Mouse (Mus musculus) heart, embryonic 13.5 days (tissue): ENCODE data around the gene Taok1. TPM values are rescaled to one million over a fixed set of nuclear protein-coding genes. Genes with fewer than 3 reads are reported as not detected.
A peak's percentile ranks its signal among the peaks of the same experiment; 100 is the strongest.

ENCODE experiments used
- ATAC-seq: fragments of 200-750 bp; cut with Nextera tagmentation; 2 replicates; pipeline ENCODE4 v1.8.0; 2017; ENCODE audit warnings: moderate TSS enrichment; ENCODE audit not compliant: insufficient number of reproducible peaks, low FRiP score, low TSS enrichment; ENCODE audit errors: extremely low read depth
- H3K27ac ChIP-seq: fragments of 300-500 bp; sonication (generic); replicated peaks from 2 replicates; pipeline ENCODE4 v1.5.1; 2015; ENCODE audit warnings: moderate library complexity, mild to moderate bottlenecking, inconsistent platforms
- H3K27me3 ChIP-seq: fragments of 300-500 bp; sonication (generic); replicated peaks from 2 replicates; pipeline ENCODE4 v1.6.1; 2015; ENCODE audit warnings: mild to moderate bottlenecking, inconsistent platforms
- H3K36me3 ChIP-seq: fragments of 300-500 bp; sonication (generic); 2 replicates; pipeline ENCODE4 v1.6.1; 2015; ENCODE audit warnings: mild to moderate bottlenecking, inconsistent platforms
- H3K4me1 ChIP-seq: fragments of 300-500 bp; sonication (generic); 2 replicates; pipeline ENCODE4 v1.6.1; 2015; ENCODE audit warnings: inconsistent platforms
- H3K4me2 ChIP-seq: fragments of 300-500 bp; sonication (generic); 2 replicates; pipeline ENCODE4 v1.6.1; 2015; ENCODE audit warnings: inconsistent platforms, mild to moderate bottlenecking, moderate library complexity
- H3K4me3 ChIP-seq: fragments of 300-500 bp; sonication (generic); 2 replicates; pipeline ENCODE4 v1.5.1; 2015; ENCODE audit warnings: moderate library complexity, mild to moderate bottlenecking, inconsistent platforms
- H3K9ac ChIP-seq: fragments of 300-500 bp; sonication (generic); 2 replicates; pipeline ENCODE4 v1.6.1; 2015; ENCODE audit warnings: inconsistent platforms, mild to moderate bottlenecking, moderate library complexity
- H3K9me3 ChIP-seq: fragments of 300-500 bp; sonication (generic); 2 replicates; pipeline ENCODE4 v1.6.1; 2016; ENCODE audit warnings: inconsistent platforms
- WGBS: fragments of 180-500 bp; shearing (Covaris S2); methylation state at CpG from one replicate; pipeline ENCODE4 v1.1.7; 2015; ENCODE audit warnings: mixed read lengths; 5-methylcytosine and 5-hydroxymethylcytosine counted together
- polyA plus RNA-seq: library from polyadenylated mRNA; unstranded; fragments of >200 nt; fragmentation: Nextera tagmentation; extraction: Ambion mirVana; gene quantifications from 2 replicates; pipeline ENCODE4 v1.2.1, GENCODE M21; 2015

Gene Taok1
- polyA plus RNA-seq, 1 experiment from 2014 or later, result 10.1 TPM

DNA sequence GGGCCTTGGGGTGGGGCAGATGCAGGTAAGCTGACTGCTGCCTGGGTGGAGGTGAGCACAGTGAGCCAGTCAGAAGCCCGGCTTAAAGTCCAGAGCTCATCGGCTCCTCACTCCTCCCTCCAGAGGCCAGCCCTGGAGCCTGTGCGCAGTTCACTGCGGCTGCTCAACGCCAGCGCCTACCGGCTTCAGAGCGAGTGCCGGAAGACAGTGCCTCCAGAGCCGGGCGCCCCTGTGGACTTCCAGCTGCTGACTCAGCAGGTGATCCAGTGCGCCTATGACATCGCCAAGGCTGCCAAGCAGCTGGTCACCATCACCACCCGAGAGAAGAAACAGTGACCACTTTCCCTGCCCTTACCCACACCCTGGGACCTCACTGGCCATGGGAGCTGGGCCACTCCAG lies 101.3 kb downstream of the Taok1 start:
- Histone ChIP-seq H3K9me3 (no peaks in the 10 kb centered on the region), H3K36me3 (peaks cover 87% of the 10 kb centered on the region), H3K9ac (no peak overlapping the region), H3K4me1 (peaks cover 25% of the 10 kb centered on the region), H3K27me3 (no peaks in the 10 kb centered on the region), H3K27ac (no peak overlapping the region), H3K4me2 (no peak overlapping the region), H3K4me3 (no peak overlapping the region)
- 83% methylated on average over 14 of the region's 14 CpGs for WGBS
- no peak for ATAC-seq

DNA sequence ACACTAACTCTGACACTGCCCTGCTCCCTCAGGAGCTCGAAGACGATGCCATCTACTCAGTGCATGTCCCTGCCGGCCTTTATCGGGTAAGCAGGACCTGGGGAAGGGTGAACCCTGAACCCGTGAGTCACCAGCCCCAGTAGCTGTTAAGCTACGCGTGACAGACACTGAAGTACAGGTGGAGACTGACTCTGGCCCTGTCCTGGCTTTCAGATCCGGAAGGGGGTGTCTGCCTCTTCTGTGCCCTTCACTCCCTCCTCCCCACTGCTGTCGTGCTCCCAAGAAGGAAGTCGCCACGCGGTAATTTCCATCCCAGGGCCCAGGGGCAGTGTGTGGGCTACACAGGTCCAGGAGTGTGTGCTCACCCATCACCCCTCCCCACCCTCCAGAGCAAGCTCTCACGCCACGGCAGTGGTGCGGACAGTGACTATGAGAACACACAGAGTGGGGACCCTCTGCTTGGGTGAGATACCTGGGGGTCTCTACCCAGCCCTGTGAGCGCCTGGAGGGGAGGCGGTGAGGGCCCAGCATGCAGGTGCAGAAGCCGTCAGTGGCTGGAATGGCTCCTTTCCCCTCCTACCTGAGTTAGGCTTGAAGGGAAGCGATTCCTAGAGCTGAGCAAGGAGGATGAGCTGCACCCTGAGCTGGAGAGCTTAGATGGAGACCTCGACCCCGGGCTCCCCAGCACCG lies 102.2 kb downstream of the Taok1 start:
- H3K27me3 ChIP-seq, result no peaks in the 10 kb centered on the region
- peaks cover 93% of the 10 kb centered on the region for H3K36me3 ChIP-seq
- H3K27ac ChIP-seq, result no peak overlapping the region
- H3K4me3 ChIP-seq, result no peak overlapping the region
- H3K4me1 ChIP-seq, result peaks cover 32% of the 10 kb centered on the region
- H3K9me3 ChIP-seq, result no peaks in the 10 kb centered on the region
- WGBS, result 88% methylated on average over 22 of the region's 22 CpGs
- ATAC-seq, result no peak
- H3K4me2 ChIP-seq, result no peak overlapping the region
- no peak overlapping the region for H3K9ac ChIP-seq

- no peak for ATAC-seq
Measured at GRCm38 (mm10) chr11:77504377-77504776, 103.2 kb downstream of the Taok1 start.

GRCm38 (mm10) chr11:77503511-77503910 lies 104.1 kb downstream of the Taok1 start:
- Histone ChIP-seq H3K36me3 (peaks cover 92% of the 10 kb centered on the region), H3K9ac (peak overlapping the region; percentile 1), H3K9me3 (no peaks in the 10 kb centered on the region), H3K4me1 (peaks cover 32% of the 10 kb centered on the region), H3K4me2 (no peak overlapping the region), H3K27me3 (no peaks in the 10 kb centered on the region), H3K27ac (0 out of 2 replicates have a peak overlapping the region, but pooled peaks have one; percentile 18), H3K4me3 (no peak overlapping the region)
- no peak for ATAC-seq
- WGBS, result 78% methylated on average over 3 of the region's 3 CpGs

More at GRCm38 (mm10) chr11:77504377-77504776, 103.2 kb downstream of the Taok1 start:
- no peak overlapping the region for H3K9ac ChIP-seq
- 90% methylated on average over 19 of the region's 19 CpGs for WGBS
- H3K4me3 ChIP-seq, result no peak overlapping the region
- H3K4me1 ChIP-seq, result peaks cover 34% of the 10 kb centered on the region
- H3K27ac ChIP-seq, result no peak overlapping the region
- H3K4me2 ChIP-seq, result no peak overlapping the region
- no peaks in the 10 kb centered on the region for H3K27me3 ChIP-seq
- H3K36me3 ChIP-seq, result peaks cover 93% of the 10 kb centered on the region
- H3K9me3 ChIP-seq, result no peaks in the 10 kb centered on the region

- H3K9ac ChIP-seq, result peak overlapping the region; percentile 1; the same call in 1 of the 2 replicates
- H3K4me3 ChIP-seq, result no peak overlapping the region
- ATAC-seq, result no peak
- peaks cover 35% of the 10 kb centered on the region for H3K4me1 ChIP-seq
- H3K9me3 ChIP-seq, result no peaks in the 10 kb centered on the region
- H3K36me3 ChIP-seq, result peaks cover 86% of the 10 kb centered on the region
- no peaks in the 10 kb centered on the region for H3K27me3 ChIP-seq
- no peak overlapping the region for H3K27ac ChIP-seq
- H3K4me2 ChIP-seq, result no peak overlapping the region
- WGBS, result 78% methylated on average over 6 of the region's 6 CpGs
Measured at GRCm38 (mm10) chr11:77502481-77502880, 105.1 kb downstream of the Taok1 start.

DNA sequence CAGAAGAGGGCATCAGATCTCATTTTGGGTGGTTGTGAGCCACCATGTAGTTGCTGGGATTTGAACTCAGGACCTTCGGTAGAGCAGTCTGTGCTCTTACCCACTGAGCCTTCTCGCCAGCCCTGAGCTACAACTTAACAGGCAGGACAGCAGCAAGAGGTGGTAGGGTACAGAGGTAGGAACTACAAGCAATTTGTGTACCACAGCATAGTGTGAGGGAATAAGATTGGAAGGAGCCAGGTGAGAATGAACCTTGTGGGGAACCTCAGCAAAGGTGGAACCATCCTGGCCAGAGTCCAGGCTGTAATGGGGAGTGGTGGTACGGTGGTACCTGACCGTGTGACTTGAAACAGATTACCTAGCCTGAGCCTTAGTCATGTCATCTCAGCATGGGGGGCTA lies 105.6 kb downstream of the Taok1 start:
- H3K4me3 ChIP-seq, result no peak overlapping the region
- H3K27ac ChIP-seq, result no peak overlapping the region
- no peaks in the 10 kb centered on the region for H3K9me3 ChIP-seq
- H3K36me3 ChIP-seq, result peaks cover 82% of the 10 kb centered on the region
- no peak for ATAC-seq
- H3K9ac ChIP-seq, result no peak overlapping the region
- peaks cover 40% of the 10 kb centered on the region for H3K4me1 ChIP-seq
- no peaks in the 10 kb centered on the region for H3K27me3 ChIP-seq
- WGBS, result 89% methylated on average over 4 of the region's 4 CpGs
- H3K4me2 ChIP-seq, result no peak overlapping the region

DNA sequence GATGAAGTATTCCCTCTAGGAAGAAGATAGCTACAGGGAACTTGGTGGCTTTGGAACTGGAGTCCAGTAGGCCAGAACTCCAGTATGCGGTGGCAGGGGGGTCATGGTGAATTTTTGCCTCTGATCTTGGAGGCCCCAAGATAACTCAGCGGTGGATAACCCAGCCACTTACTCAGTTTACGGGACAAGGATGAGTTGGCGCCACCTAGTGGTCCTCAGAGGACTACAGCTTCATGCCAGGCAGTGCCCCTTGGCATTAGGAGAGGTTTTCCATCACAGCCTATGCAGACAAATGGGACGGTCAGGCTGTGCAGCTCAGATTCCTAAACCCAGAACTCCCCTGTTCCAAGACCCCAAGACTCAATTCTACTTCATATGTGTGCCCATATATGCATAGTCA lies 106.2 kb downstream of the Taok1 start:
- Histone ChIP-seq H3K4me1 (peaks cover 46% of the 10 kb centered on the region), H3K36me3 (peaks cover 76% of the 10 kb centered on the region), H3K27ac (no peak overlapping the region), H3K27me3 (no peaks in the 10 kb centered on the region), H3K4me2 (no peak overlapping the region), H3K9me3 (no peaks in the 10 kb centered on the region), H3K9ac (peak overlapping the region; percentile 40; the same call in 1 of the 2 replicates), H3K4me3 (no peak overlapping the region)
- 19% methylated on average over 5 of the region's 5 CpGs for WGBS
- ATAC-seq, result no peak

DNA sequence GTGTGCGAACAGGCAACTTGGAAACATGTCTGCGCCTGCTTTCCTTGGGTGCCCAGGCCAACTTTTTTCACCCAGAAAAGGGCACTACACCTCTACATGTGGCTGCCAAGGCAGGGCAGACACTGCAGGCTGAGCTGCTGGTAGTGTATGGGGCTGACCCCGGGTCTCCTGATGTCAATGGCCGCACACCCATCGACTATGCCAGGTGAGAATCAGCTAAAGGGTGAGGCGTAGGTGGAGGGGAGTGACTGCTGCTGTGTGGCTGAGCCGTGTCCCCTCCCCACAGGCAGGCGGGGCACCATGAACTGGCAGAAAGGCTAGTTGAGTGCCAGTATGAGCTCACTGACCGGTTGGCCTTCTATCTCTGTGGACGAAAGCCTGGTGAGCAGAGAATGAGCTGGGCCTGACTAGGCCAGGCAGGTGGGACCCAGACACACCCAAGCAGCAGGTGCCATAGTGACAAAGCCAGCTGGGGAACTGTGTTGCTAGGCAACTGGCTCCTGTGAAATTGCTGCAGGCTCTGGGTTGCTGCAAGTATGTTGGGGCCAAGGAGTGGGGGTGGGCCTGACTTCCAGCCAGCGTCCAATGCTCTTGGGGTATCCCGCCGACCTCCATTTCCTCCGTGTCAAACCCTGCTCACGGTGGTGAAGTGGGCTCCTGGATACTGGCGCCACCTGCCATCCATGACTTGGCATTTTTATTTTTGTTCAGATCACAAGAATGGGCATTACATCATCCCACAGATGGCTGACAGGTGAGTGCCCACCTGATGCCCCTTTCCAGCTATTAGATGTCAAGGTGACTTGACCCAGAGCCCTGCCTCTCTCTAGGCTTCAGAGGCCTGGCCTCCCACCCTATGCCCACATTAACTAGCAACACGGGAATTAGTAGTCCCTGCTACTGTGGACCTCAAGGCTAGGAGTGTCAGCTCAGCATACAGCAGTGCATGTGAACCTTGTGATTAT lies 107.0 kb downstream of the Taok1 start:
- H3K4me1 ChIP-seq, result peaks cover 53% of the 10 kb centered on the region
- no peak for ATAC-seq

GRCm38 (mm10) chr11:77499354-77499753 lies 108.3 kb downstream of the Taok1 start:
- 85% methylated on average over 7 of the region's 7 CpGs for WGBS
- H3K4me1 ChIP-seq, result peaks cover 66% of the 10 kb centered on the region

More for the DNA sequence above, 107.0 kb downstream of the Taok1 start:
- Histone ChIP-seq H3K4me2 (no peak overlapping the region), H3K27me3 (no peaks in the 10 kb centered on the region), H3K36me3 (peaks cover 71% of the 10 kb centered on the region), H3K9ac (peak overlapping the region; percentile 40; the same call in 1 of the 2 replicates), H3K9me3 (no peaks in the 10 kb centered on the region), H3K27ac (no peak overlapping the region), H3K4me3 (no peak overlapping the region)
- WGBS, result 83% methylated on average over 17 of the region's 17 CpGs

DNA sequence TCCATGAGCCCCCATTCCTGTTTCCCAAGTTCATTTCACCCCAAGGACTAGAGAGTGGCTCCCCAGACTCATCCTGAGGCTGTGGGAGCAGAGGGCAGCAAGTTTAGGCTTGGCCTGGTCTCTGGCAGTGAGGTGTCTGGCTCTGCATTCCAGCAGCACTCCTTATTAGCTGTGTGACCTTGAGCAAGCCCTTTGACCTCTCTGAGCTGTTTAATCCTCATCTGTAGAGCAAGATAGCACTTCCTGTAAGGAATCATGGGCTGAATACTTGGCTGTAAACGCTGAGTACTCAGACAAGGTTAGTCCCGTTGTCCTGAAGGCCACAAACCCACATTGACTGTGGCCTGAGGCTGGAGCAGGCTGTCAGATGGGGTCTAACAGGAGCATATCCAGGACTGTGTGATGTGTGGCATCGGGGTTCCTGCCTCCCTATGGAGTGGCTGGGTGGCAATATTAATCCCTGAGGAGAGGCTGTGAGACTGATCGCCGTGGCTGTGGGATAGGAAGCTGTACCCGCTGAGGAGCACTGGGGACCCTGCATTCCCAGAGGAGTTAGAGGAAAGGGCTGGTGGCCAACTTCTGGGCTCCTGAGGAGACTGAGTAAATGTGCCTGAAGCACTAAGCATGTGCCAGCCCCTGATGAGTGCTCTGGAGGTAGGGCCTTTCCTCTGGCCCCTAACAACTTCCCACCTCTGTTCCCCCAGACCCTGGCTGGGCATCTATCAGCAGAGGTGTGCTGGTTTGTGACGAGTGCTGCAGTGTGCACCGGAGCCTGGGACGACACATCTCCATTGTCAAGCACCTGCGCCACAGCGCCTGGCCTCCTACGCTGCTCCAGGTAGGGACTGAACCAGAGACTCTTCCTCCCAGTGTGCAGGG lies 109.1 kb downstream of the Taok1 start:
- ATAC-seq, result no peak
- peak overlapping the region; percentile 93 for H3K27ac ChIP-seq
- H3K9me3 ChIP-seq, result no peaks in the 10 kb centered on the region
- peaks cover 71% of the 10 kb centered on the region for H3K4me1 ChIP-seq
- peak overlapping the region; percentile 73 for H3K9ac ChIP-seq
- H3K36me3 ChIP-seq, result peaks cover 49% of the 10 kb centered on the region
- 69% methylated on average over 12 of the region's 12 CpGs for WGBS
- no peak overlapping the region for H3K4me3 ChIP-seq
- H3K27me3 ChIP-seq, result no peaks in the 10 kb centered on the region
- peak overlapping the region; percentile 36 for H3K4me2 ChIP-seq

More at GRCm38 (mm10) chr11:77499354-77499753, 108.3 kb downstream of the Taok1 start:
- H3K27ac ChIP-seq, result no peak overlapping the region
- H3K9ac ChIP-seq, result 0 out of 2 replicates have a peak overlapping the region, but pooled peaks have one; percentile 73
- no peaks in the 10 kb centered on the region for H3K27me3 ChIP-seq
- no peak overlapping the region for H3K4me2 ChIP-seq
- ATAC-seq, result no peak
- H3K4me3 ChIP-seq, result no peak overlapping the region
- peaks cover 58% of the 10 kb centered on the region for H3K36me3 ChIP-seq
- no peaks in the 10 kb centered on the region for H3K9me3 ChIP-seq
